Mouse (Mus musculus) spleen, adult 10 weeks (tissue): ENCODE data around the gene Gm21874. TPM values are rescaled to one million over a fixed set of nuclear protein-coding genes. Genes with fewer than 3 reads are reported as not detected.

Source experiments
- polyA plus RNA-seq: library from polyadenylated mRNA; stranded (reverse); fragments of 350-450 nt; fragmentation: Illumina TruSeq; extraction: RNeasy Lipid Tissue Mini Kit (QIAGEN cat#74804); gene quantifications from one replicate; pipeline ENCODE4 v1.2.3, GENCODE M21; 2015; ENCODE audit warnings: low replicate concordance; ENCODE audit not compliant: insufficient read depth

Gene Gm21874
- polyA plus RNA-seq, result not detected

DNA sequence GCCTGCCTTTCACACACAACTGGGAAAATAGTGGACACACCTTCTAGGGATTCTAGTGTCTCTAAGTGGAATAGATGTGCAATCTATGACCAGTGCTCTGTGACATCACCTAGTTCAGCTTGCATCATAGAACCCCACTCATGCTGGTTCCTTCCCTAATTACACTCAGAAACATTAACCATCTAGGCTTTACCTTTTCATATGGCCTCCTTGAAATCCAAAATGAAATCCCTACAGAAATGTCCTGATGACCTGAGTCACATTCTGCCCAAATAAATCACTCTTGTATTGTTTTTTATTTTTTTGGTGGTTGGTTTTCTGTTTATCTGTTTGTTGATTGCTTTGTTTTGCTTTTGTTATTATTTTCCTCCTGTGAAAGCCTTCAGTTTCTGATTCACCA lies at the start of gene Gm21874:
Gm21874 (minus strand) TSS at position 101 of the 400 bp plus-strand sequence.

Other genes with a start within 250 kb of the Gm21874 start
- not detected for gene Gm21721, start 214.0 kb downstream of the Gm21874 start, polyA plus RNA-seq
- gene Gm21812, start 69.0 kb downstream of the Gm21874 start, polyA plus RNA-seq, result not detected